Mouse (Mus musculus): ENCODE results near the gene Olfr518. TPM values are rescaled to one million over a fixed set of nuclear protein-coding genes. Genes with fewer than 3 reads are reported as not detected.
A peak's percentile ranks its signal among the peaks of the same experiment; 100 is the strongest.

Olfr518 gene
- not detected in 2 replicates for total RNA-seq (2014; rRNA removed)
- polyA plus RNA-seq (2012; rRNA removed): not detected in 2 replicates

- Histone ChIP-seq H3K4me1 (ENCODE audit: control insufficient read depth, insufficient read depth, low read length) (no peaks in the 10 kb centered on the region), H3K79me2 (ENCODE audit: control insufficient read depth, insufficient read depth, low read length) (no peaks in the 10 kb centered on the region), H3K27ac (replicated peaks; ENCODE audit: insufficient read depth, low read depth, low read length) (no peak within 1 kb of the TSS), H3K36me3 (ENCODE audit: control insufficient read depth, insufficient read depth, low read length) (no peaks in the 10 kb centered on the region), H3K4me3 (ENCODE audit: insufficient read depth, low read depth, low read length) (no peak within 1 kb of the TSS), H3K9ac (ENCODE audit: low read depth, low read length) (no peak within 1 kb of the TSS), H3K27me3 (ENCODE audit: control insufficient read depth, insufficient read depth, low read length) (no peaks in the 10 kb centered on the region)
- DNase-seq (ENCODE audit: extremely low read depth, low read depth, low spot score): no peak
- 75% methylated on average over 4 of the region's 4 CpGs for WGBS
- no peak for TF ChIP-seq POLR2A (IDR thresholded peaks at IDR 0.05; ENCODE audit: extremely low read depth, insufficient read depth, low read length)
- TF ChIP-seq CTCF (IDR thresholded peaks at IDR 0.05; ENCODE audit: low read depth, low read length): no peak
These were observed at the start of gene Olfr518 for GRCm38 (mm10) chr7:108884906-108885305. Gene Olfr518 (minus strand): TSS chr7:108885006.

GRCm38 (mm10) chr7:108933794-108934731 is 49.3 kb upstream of the Olfr518 start, which contains the start of gene Eif3f:
Gene Eif3f (plus strand): TSS chr7:108934417.
- 2% methylated on average over 50 of the region's 50 CpGs for WGBS
- peaks cover 13% of the 10 kb centered on the region for H3K36me3 ChIP-seq (ENCODE audit: control insufficient read depth, insufficient read depth, low read length)

GRCm38 (mm10) chr7:108929726-108930393 is 45.1 kb upstream of the Olfr518 start, which contains the start of gene Nlrp10:
Gene Nlrp10 (minus strand): TSS chr7:108930178.
- no peak within 1 kb of the TSS for H3K9ac ChIP-seq (ENCODE audit: low read depth, low read length)
- H3K36me3 ChIP-seq (ENCODE audit: control insufficient read depth, insufficient read depth, low read length): no peaks in the 10 kb centered on the region
- WGBS: 68% methylated on average over 6 of the region's 6 CpGs
- no peak within 1 kb of the TSS for H3K4me3 ChIP-seq (ENCODE audit: insufficient read depth, low read depth, low read length)
- H3K27me3 ChIP-seq (ENCODE audit: control insufficient read depth, insufficient read depth, low read length): no peaks in the 10 kb centered on the region
- TF ChIP-seq POLR2A (IDR thresholded peaks at IDR 0.05; ENCODE audit: extremely low read depth, insufficient read depth, low read length) (no peak), CTCF (IDR thresholded peaks at IDR 0.05; ENCODE audit: low read depth, low read length) (no peak)
- no peak for DNase-seq (ENCODE audit: extremely low read depth, low read depth, low spot score)
- H3K27ac ChIP-seq (replicated peaks; ENCODE audit: insufficient read depth, low read depth, low read length): no peak within 1 kb of the TSS
- H3K79me2 ChIP-seq (ENCODE audit: control insufficient read depth, insufficient read depth, low read length): peaks cover 4% of the 10 kb centered on the region; the same call in 1 of the 2 replicates
- H3K4me1 ChIP-seq (ENCODE audit: control insufficient read depth, insufficient read depth, low read length): no peaks in the 10 kb centered on the region

More at GRCm38 (mm10) chr7:108933794-108934731, 49.3 kb upstream of the Olfr518 start, which contains the start of gene Eif3f:
- H3K4me1 ChIP-seq (ENCODE audit: control insufficient read depth, insufficient read depth, low read length): peaks cover 10% of the 10 kb centered on the region
- TF ChIP-seq CTCF (IDR thresholded peaks at IDR 0.05; ENCODE audit: low read depth, low read length) (peak; percentile 70), POLR2A (IDR thresholded peaks at IDR 0.05; ENCODE audit: extremely low read depth, insufficient read depth, low read length) (peak; percentile 67)
- peak within 1 kb of the TSS; percentile 94 for H3K4me3 ChIP-seq (ENCODE audit: insufficient read depth, low read depth, low read length)
- peak within 1 kb of the TSS; percentile 58; the same call in 1 of the 2 replicates for H3K27ac ChIP-seq (replicated peaks; ENCODE audit: insufficient read depth, low read depth, low read length)
- no peaks in the 10 kb centered on the region for H3K27me3 ChIP-seq (ENCODE audit: control insufficient read depth, insufficient read depth, low read length)
- DNase-seq (ENCODE audit: extremely low read depth, low read depth, low spot score): peak; percentile 99
- peaks cover 8% of the 10 kb centered on the region; the same call in 1 of the 2 replicates for H3K79me2 ChIP-seq (ENCODE audit: control insufficient read depth, insufficient read depth, low read length)
- peak within 1 kb of the TSS; percentile 96 for H3K9ac ChIP-seq (ENCODE audit: low read depth, low read length)

GRCm38 (mm10) chr7:108928280-108929188 is 43.7 kb upstream of the Olfr518 start:
- H3K9ac ChIP-seq (ENCODE audit: low read depth, low read length): no peak overlapping the region
- TF ChIP-seq POLR2A (IDR thresholded peaks at IDR 0.05; ENCODE audit: extremely low read depth, insufficient read depth, low read length) (no peak), CTCF (IDR thresholded peaks at IDR 0.05; ENCODE audit: low read depth, low read length) (no peak)
- H3K4me3 ChIP-seq (ENCODE audit: insufficient read depth, low read depth, low read length): no peak overlapping the region
- no peak for DNase-seq (ENCODE audit: extremely low read depth, low read depth, low spot score)
- H3K36me3 ChIP-seq (ENCODE audit: control insufficient read depth, insufficient read depth, low read length): no peaks in the 10 kb centered on the region
- H3K27me3 ChIP-seq (ENCODE audit: control insufficient read depth, insufficient read depth, low read length): no peaks in the 10 kb centered on the region
- no peaks in the 10 kb centered on the region for H3K4me1 ChIP-seq (ENCODE audit: control insufficient read depth, insufficient read depth, low read length)
- H3K27ac ChIP-seq (replicated peaks; ENCODE audit: insufficient read depth, low read depth, low read length): no peak overlapping the region
- no peaks in the 10 kb centered on the region for H3K79me2 ChIP-seq (ENCODE audit: control insufficient read depth, insufficient read depth, low read length)
- 78% methylated on average over 11 of the region's 11 CpGs for WGBS

- Histone ChIP-seq H3K36me3 (ENCODE audit: control insufficient read depth, insufficient read depth, low read length) (no peaks in the 10 kb centered on the region), H3K4me3 (ENCODE audit: insufficient read depth, low read depth, low read length) (no peak overlapping the region), H3K9ac (ENCODE audit: low read depth, low read length) (no peak overlapping the region), H3K27me3 (ENCODE audit: control insufficient read depth, insufficient read depth, low read length) (no peaks in the 10 kb centered on the region), H3K27ac (replicated peaks; ENCODE audit: insufficient read depth, low read depth, low read length) (no peak overlapping the region), H3K4me1 (ENCODE audit: control insufficient read depth, insufficient read depth, low read length) (no peaks in the 10 kb centered on the region), H3K79me2 (ENCODE audit: control insufficient read depth, insufficient read depth, low read length) (no peaks in the 10 kb centered on the region)
- TF ChIP-seq CTCF (IDR thresholded peaks at IDR 0.05; ENCODE audit: low read depth, low read length): no peak
- TF ChIP-seq POLR2A (IDR thresholded peaks at IDR 0.05; ENCODE audit: extremely low read depth, insufficient read depth, low read length): no peak
- WGBS: 67% methylated on average over 4 of the region's 4 CpGs
- no peak for DNase-seq (ENCODE audit: extremely low read depth, low read depth, low spot score)
These were observed 42.2 kb upstream of the Olfr518 start for GRCm38 (mm10) chr7:108927043-108927442.

All from liver, adult 2 months (tissue).